Mouse (Mus musculus): Measurements from ENCODE around the gene Mtg2. TPM values are rescaled to one million over a fixed set of nuclear protein-coding genes. Genes with fewer than 3 reads are reported as not detected.

Gene Mtg2
- total RNA-seq, 1 experiment from 2014 or later, result 12.5 TPM

- ATAC-seq (replicated peaks; ENCODE audit: low read depth, poor library complexity, severe bottlenecking), result no peak
These were observed 33.0 kb downstream of the Mtg2 start for GRCm38 (mm10) chr2:180103151-180103977.

- peak; percentile 57 for ATAC-seq (replicated peaks; ENCODE audit: low read depth, poor library complexity, severe bottlenecking)
These were observed 33.7 kb downstream of the Mtg2 start, which contains the start of gene Hrh3 for GRCm38 (mm10) chr2:180103978-180104658. Gene Hrh3 (minus strand): TSS chr2:180104488.

DNA sequence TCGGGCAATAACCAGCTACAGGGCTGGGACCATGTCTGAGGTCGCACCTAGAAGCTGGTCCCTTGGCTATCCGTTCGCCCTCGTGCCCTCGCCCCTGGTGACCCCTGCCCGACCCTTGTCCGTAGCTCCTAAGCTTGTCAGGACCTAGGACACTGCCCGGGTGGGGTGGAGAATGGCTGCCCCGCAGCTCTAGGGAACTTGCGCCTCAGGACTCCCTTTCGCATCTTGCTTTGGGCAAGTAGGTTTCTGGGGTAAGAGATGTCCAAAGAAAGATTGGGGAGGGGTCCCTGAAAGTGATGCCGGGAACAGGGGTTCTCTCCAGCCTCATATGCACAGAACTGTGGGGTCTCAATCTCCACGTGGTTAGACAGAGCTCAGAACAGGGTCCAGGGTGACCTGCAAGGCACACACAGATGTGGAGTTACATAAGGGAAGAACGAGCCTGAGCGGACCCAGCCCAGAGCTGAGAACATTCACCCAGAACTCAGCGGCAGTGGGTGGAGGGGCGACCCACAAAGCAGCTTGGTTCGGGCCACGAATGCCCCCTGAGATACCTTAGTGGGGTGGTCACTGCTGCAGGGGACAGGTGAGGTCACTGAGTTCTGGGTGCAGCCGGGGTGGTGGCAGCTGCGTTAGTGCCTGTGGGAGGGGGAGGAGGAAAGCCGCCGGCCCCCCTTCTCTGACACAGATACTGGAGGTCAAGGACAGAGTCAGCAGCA is 34.4 kb downstream of the Mtg2 start:
- ATAC-seq (replicated peaks; ENCODE audit: low read depth, poor library complexity, severe bottlenecking), result no peak

DNA sequence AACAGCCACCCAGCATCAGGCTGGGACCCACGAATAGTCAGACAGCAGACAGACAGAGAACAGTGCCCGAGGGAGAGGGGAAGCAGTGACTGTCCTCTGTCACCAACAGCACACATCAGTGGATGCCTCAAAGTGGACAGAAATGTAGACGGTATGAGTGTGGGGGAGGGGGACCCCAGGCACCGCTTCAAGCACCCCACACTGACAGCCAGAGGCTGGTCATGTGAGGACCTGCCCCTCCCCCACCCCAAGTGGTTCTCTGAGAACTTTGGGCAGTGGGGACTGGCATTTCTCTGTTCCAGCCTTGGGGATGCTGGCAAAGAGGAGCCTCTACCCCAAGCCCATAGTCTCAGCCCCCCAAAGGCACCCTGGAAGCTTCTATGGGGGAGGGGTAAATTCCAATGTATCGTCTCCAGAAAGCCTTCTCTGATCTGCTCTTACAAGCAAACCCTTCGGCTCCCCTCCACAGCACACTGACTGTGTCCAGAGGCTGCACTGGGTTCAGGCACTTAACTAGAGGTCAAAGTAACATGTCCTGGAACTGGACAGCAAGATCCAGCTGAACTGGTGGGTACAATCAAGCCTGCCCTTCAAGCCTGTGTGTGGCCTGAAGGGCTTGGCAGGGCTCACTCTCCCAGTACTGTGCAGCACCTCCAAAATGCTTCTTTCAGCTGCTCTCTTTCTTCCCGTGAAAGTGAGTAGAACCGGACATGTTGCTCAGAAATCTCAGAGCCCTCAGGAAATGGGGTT is 35.2 kb downstream of the Mtg2 start:
- ATAC-seq (replicated peaks; ENCODE audit: low read depth, poor library complexity, severe bottlenecking), result no peak

DNA sequence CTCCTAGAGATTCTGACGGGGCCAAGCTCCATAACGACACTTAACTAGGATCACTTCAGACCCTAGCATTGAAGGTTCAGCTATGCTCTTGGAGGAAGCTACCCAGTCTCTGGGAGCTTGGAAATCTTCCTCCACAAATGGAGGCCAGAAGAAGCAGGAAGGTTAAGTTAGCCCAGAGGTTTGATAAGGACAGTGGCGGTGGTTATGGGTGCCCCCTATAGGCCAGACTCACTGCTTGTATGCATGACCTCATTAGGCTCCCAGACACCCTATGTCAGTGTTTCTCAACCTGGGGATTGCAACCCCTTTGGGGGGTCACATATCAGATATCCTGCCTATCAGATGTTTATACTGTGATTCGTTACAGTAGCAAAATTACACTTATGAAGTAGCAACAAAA is 36.7 kb downstream of the Mtg2 start:
- peak; percentile 34 for ATAC-seq (replicated peaks; ENCODE audit: low read depth, poor library complexity, severe bottlenecking)

DNA sequence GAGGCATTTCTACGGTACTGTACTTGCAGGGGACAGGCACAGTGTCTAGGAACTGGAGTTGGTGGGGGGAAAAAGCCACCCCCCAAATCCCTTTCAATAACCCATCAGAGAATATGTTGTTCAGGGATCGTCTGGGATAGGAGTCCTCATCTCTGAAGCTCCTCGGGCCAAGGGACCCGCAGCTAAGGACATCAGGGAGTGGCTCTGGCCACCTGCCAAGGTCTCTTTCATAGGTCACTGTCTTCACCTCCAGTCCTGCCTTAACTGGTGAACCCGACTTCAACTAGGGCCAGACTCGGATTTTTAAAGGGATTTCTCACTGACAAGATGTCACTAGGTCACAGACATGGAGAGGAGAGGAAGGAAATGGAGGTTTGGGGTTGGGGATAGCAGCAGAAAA is 37.9 kb downstream of the Mtg2 start:
- no peak for ATAC-seq (replicated peaks; ENCODE audit: low read depth, poor library complexity, severe bottlenecking)

- no peak for ATAC-seq (replicated peaks; ENCODE audit: low read depth, poor library complexity, severe bottlenecking)
These were observed 43.8 kb downstream of the Mtg2 start for GRCm38 (mm10) chr2:180113909-180114890.

- ATAC-seq (replicated peaks; ENCODE audit: low read depth, poor library complexity, severe bottlenecking), result no peak
These were observed 44.9 kb downstream of the Mtg2 start for GRCm38 (mm10) chr2:180115279-180115678.

DNA sequence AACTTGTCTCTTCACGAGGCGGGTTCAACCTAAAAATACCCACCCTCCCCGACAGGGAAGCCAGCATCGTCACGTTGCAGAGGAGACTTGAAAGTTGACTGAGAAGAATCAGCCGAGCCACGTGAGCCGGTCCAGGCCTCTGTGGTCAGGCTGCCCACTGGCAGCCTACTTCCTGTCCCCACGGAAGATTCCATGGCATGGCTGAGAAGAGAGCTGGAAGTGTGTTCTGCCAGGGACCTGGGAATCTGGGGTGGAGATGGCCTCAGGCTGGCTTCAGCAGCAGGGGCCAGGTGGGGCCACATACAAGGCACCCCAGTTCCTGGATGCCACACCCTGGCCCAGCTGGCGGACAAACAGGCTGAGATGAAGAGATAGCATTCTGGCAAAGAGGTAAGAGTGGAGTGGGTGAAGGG is 45.7 kb downstream of the Mtg2 start:
- no peak for ATAC-seq (replicated peaks; ENCODE audit: low read depth, poor library complexity, severe bottlenecking)

DNA sequence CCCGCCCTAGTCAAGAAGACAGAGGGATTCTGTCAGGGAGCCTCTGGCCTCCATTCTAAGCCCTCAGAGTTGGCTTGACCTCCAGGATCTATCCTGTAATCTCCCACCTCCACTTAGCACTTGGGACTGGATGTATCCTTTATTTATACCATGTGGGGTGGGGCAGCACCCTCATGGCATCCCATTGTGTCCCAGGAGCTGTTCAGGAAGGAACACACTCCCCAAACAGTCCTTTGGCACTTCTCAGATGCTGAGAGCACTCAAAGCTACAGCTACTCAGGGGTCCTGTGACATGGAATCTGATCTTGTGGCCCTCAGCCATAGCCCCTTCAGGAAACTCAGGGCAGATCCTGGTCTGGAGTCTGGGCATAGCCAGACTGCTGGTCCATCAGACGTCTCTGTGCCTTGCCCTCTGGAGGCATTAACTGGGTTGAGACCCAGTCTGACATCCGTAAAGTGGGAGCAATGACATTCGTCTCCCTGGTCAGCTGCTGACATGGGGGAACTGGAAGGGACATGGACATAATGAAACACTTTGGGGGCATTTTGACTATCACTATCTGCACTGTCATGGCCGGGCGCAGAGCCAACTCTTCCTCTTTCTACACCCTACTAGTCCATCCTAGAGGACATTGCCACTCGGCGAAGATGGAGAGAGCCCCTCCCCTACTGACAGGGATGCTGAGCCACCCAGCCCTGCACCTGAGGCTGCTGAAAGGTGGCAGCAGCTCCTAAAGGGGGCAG is 46.5 kb downstream of the Mtg2 start:
- no peak for ATAC-seq (replicated peaks; ENCODE audit: low read depth, poor library complexity, severe bottlenecking)

DNA sequence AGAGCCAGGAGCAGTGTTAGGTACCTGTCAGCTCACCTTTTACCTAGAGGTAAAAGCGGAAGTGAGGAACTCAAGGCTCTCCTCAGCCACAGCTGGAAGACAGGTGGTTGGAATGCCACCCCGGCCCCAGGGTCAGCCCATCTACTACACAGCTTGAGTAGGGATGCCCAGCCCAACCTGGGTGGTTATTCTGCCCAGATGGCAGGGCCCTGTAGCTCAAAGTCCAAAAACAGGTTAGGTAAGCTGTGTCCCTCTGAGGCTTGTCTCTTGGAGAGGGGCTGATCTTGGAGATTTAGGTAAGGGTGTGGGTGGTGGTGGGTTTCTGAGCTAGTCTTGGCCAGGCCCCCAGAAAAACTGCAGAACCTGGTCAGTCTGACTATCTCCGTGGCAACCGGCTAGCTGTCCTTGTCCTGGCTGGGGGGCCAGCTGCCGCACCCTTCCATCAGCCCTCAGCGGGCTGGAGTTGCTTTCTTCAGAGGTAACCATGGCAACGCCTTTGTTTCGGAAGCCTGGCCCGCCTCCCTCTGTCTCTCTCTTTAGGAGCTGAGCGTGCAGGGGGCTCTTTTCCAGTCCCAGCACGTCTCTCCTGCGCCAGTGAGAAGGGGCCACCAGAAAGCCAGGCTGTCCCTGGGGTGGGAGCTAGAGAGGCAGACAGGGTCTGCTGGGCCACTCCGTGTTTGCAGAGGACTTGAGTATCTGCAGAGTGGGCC is 47.3 kb downstream of the Mtg2 start:
- ATAC-seq (replicated peaks; ENCODE audit: low read depth, poor library complexity, severe bottlenecking), result peak; percentile 10; the same call in 1 of the 2 replicates

- peak; percentile 93 for ATAC-seq (replicated peaks; ENCODE audit: low read depth, poor library complexity, severe bottlenecking)
These were observed 48.5 kb downstream of the Mtg2 start, which contains the start of gene Osbpl2 for GRCm38 (mm10) chr2:180118661-180119438. Gene Osbpl2 (plus strand): TSS chr2:180119306.

DNA sequence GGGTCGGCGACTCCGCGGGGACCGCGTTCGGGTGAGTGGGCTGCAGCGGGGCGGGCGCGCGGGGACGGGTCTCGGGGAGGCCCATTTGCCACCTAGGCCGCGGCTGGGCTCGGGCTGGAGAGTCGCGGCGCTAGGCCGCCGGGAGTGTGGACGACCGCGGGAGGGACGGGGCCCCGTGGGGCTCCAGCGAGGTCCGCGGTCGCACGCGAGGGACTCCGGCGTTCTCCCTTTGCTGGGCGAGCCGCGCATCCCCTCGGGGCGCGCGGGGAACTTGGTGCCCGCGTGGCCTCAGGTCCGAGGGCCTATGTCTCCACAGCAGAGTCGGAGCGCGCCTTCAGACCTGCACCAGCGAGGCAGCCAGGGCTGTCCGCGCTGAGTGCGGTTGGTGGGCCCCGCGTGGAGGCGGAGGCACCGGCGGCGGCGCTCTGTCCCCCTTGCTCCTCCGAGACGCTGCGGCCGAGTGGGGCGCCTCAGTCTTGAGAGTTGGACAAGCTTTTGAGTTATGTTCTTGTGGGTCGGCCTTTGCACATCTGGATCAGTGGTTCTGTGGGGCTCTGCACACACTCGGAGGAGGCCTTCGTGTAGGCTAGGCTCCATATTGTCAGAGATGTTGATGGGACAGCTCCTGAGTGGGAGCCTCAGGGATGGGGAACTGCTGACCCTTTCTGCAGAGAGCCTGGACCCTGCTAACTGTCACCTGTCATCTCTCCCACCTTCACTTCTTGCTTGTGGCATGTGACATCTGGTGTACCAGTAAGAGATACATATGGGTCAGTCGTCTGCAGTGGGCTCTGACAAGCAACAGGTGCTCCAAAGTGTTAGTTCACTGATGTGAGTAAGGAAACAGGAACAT is 49.3 kb downstream of the Mtg2 start:
- ATAC-seq (replicated peaks; ENCODE audit: low read depth, poor library complexity, severe bottlenecking), result no peak; the same call in 1 of the 2 replicates

- ATAC-seq (replicated peaks; ENCODE audit: low read depth, poor library complexity, severe bottlenecking), result peak; percentile 6
These were observed 49.9 kb downstream of the Mtg2 start for GRCm38 (mm10) chr2:180120292-180120761.

DNA sequence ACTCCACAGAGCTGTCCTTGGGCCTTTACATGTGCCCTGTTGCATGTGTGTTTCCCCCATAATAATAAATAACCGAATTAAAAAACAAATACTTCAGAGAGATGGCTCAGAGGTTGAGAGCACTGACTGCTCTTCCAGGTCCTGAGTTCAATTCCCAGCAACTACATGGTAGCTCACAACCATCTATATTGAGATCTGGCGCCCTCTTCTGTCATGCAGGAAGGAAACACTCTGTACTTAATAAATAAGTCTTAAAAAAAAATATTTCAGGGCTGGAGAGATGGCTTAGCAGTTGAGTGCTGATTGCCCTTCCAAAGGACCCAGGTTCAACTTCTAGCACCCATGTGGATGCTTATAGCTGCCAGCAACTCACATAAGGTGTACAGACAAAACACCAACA is 53.8 kb downstream of the Mtg2 start:
- ATAC-seq (replicated peaks; ENCODE audit: low read depth, poor library complexity, severe bottlenecking), result no peak

GRCm38 (mm10) chr2:180126195-180126594 is 55.8 kb downstream of the Mtg2 start:
- peak; percentile 76 for ATAC-seq (replicated peaks; ENCODE audit: low read depth, poor library complexity, severe bottlenecking)

Data from common myeloid progenitor, adult 5-6 weeks (primary cell).